Mouse (Mus musculus) heart, embryonic 13.5 days (tissue): ENCODE results near the gene Cpsf2. TPM values are rescaled to one million over a fixed set of nuclear protein-coding genes. Genes with fewer than 3 reads are reported as not detected.

Experiments
- ATAC-seq: fragments of 200-750 bp; cut with Nextera tagmentation; 2 replicates; pipeline ENCODE4 v1.8.0; 2017; ENCODE audit warnings: moderate TSS enrichment; ENCODE audit not compliant: insufficient number of reproducible peaks, low FRiP score, low TSS enrichment; ENCODE audit errors: extremely low read depth
- H3K27ac ChIP-seq: fragments of 300-500 bp; sonication (generic); replicated peaks from 2 replicates; pipeline ENCODE4 v1.5.1; 2015; ENCODE audit warnings: moderate library complexity, mild to moderate bottlenecking, inconsistent platforms
- H3K27me3 ChIP-seq: fragments of 300-500 bp; sonication (generic); replicated peaks from 2 replicates; pipeline ENCODE4 v1.6.1; 2015; ENCODE audit warnings: mild to moderate bottlenecking, inconsistent platforms
- H3K36me3 ChIP-seq: fragments of 300-500 bp; sonication (generic); 2 replicates; pipeline ENCODE4 v1.6.1; 2015; ENCODE audit warnings: mild to moderate bottlenecking, inconsistent platforms
- H3K4me1 ChIP-seq: fragments of 300-500 bp; sonication (generic); 2 replicates; pipeline ENCODE4 v1.6.1; 2015; ENCODE audit warnings: inconsistent platforms
- H3K4me2 ChIP-seq: fragments of 300-500 bp; sonication (generic); 2 replicates; pipeline ENCODE4 v1.6.1; 2015; ENCODE audit warnings: inconsistent platforms, mild to moderate bottlenecking, moderate library complexity
- H3K4me3 ChIP-seq: fragments of 300-500 bp; sonication (generic); 2 replicates; pipeline ENCODE4 v1.5.1; 2015; ENCODE audit warnings: moderate library complexity, mild to moderate bottlenecking, inconsistent platforms
- H3K9ac ChIP-seq: fragments of 300-500 bp; sonication (generic); 2 replicates; pipeline ENCODE4 v1.6.1; 2015; ENCODE audit warnings: inconsistent platforms, mild to moderate bottlenecking, moderate library complexity
- H3K9me3 ChIP-seq: fragments of 300-500 bp; sonication (generic); 2 replicates; pipeline ENCODE4 v1.6.1; 2016; ENCODE audit warnings: inconsistent platforms
- WGBS: fragments of 180-500 bp; shearing (Covaris S2); methylation state at CpG from one replicate; pipeline ENCODE4 v1.1.7; 2015; ENCODE audit warnings: mixed read lengths; 5-methylcytosine and 5-hydroxymethylcytosine counted together
- polyA plus RNA-seq: library from polyadenylated mRNA; unstranded; fragments of >200 nt; fragmentation: Nextera tagmentation; extraction: Ambion mirVana; gene quantifications from 2 replicates; pipeline ENCODE4 v1.2.1, GENCODE M21; 2015

Gene Cpsf2
- polyA plus RNA-seq, 1 experiment from 2014 or later = 19.4 TPM

DNA sequence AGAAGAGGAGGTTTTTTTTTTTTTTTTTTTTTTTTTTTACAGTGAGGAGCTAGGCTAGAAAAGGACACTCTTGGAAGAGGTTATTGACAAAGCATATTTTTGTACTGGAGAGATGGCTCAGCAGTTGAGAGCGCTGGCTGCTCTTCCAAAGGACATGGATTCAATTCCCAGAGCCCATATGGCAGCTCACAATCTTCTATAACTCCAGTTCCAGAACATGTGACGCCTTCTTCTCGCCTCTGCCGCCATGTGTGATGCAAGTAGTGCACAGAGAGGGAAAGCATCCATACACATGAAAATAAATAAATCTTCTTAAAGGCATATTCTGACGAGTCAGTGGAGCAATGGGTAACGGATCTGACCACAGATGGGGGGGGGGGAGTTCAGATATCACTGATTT, 46.1 kb downstream of the Cpsf2 start:
- Histone ChIP-seq H3K4me3 (no peak overlapping the region), H3K36me3 (no peaks in the 10 kb centered on the region), H3K4me2 (no peak overlapping the region), H3K27me3 (no peaks in the 10 kb centered on the region), H3K9ac (no peak overlapping the region), H3K27ac (no peak overlapping the region), H3K4me1 (no peaks in the 10 kb centered on the region), H3K9me3 (no peaks in the 10 kb centered on the region)
- WGBS = 80% methylated on average over 6 of the region's 6 CpGs
- no peak for ATAC-seq

DNA sequence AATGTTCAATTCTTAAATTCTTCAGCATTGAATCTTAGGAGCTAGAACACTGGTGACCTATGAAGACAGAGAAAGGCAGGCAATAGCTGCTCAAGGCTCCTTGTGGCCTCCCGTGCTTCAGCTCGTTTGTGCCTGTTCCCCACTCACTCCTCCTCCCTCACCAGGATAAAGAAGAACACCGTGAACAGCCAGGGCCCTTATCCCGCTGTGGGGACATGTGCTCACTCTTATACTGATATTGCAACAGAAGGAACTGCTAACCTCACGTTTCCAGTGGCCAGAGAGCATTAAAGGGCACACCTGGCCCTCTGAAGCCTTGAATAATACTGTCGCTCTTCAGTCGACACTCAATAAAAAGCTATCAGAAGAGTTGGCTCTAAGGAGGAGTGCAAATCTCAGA, 53.4 kb downstream of the Cpsf2 start:
- Histone ChIP-seq H3K27me3 (no peaks in the 10 kb centered on the region), H3K4me2 (no peak overlapping the region), H3K27ac (no peak overlapping the region), H3K36me3 (no peaks in the 10 kb centered on the region), H3K4me1 (no peaks in the 10 kb centered on the region), H3K9ac (no peak overlapping the region), H3K4me3 (no peak overlapping the region), H3K9me3 (no peaks in the 10 kb centered on the region)
- 41% methylated on average over 7 of the region's 7 CpGs for WGBS
- no peak for ATAC-seq

DNA sequence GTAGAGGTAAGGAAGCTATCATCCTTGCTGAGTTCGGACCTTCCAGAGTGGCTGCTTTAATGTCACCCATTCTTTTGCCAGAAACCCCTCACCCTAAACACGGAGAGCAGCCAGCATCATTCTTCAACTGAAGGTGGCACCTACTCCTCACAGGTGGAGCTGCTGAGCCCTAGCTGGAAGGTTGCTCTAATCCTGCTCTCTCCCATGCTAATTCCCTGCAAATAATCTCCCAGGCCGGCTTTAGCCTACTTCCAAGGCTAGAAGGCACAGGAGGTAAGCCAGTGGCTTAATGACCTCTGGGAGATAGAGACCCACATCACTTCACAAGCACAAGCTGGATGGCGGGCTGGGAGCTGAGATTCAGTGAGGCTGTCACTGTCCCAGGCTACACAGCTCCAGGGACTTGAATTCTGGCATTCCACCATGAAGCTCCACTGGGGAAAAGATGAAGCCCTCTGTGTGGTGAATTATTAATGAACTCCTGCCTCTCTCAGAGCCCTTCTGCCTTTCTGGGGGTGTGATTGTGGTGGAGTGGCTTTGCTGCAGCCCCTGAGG, 54.2 kb downstream of the Cpsf2 start:
- Histone ChIP-seq H3K27me3 (no peaks in the 10 kb centered on the region), H3K9ac (no peak overlapping the region), H3K9me3 (no peaks in the 10 kb centered on the region), H3K4me2 (no peak overlapping the region), H3K36me3 (no peaks in the 10 kb centered on the region), H3K27ac (no peak overlapping the region), H3K4me3 (no peak overlapping the region), H3K4me1 (no peaks in the 10 kb centered on the region)
- WGBS = 44% methylated on average over 4 of the region's 4 CpGs
- ATAC-seq = no peak

DNA sequence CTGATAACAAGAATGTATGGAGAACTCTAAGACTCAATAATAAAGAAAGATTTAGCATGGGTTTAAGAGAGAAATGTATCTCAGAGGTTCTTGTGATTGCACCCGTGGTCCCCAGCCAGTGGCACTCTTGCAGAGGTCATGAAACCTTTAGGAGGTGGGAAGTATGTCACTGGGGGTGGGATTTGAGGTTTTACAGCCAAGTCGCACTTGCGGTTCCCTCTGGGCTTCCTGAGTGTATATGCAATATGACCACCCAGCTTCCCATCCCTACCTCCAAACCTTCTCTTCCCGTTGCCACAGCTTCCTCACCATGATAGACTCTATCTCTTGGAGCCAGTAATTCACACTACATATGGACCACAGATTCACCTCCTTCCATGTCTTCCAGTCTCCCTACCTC, 59.1 kb downstream of the Cpsf2 start:
- H3K9ac ChIP-seq = no peak overlapping the region
- peaks cover 20% of the 10 kb centered on the region for H3K4me1 ChIP-seq
- WGBS = 74% methylated on average over 4 of the region's 4 CpGs
- no peak overlapping the region for H3K4me3 ChIP-seq
- no peak for ATAC-seq
- H3K27me3 ChIP-seq = no peaks in the 10 kb centered on the region
- no peak overlapping the region for H3K4me2 ChIP-seq
- no peaks in the 10 kb centered on the region for H3K36me3 ChIP-seq
- H3K27ac ChIP-seq = no peak overlapping the region
- H3K9me3 ChIP-seq = peaks cover 5% of the 10 kb centered on the region; the same call in 1 of the 2 replicates

DNA sequence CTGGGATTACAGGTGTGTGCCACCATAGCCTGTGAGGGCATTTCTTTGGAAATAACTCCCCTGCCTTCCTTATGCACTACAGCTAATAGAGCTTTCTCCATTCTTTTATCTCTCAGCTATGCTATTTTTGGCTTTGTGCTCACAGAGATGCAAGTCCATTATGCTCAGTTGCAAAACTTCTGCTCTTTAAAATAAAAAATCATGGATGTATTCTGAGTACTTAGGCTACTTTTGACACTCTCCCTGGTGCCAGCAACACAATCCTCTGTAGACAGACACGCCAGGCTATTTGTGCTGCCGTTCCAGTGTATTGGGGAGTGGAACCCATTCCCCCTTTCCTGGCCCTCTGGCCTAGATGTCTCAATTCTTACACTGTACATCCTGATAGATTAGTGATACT, 64.1 kb downstream of the Cpsf2 start:
- H3K27me3 ChIP-seq = no peaks in the 10 kb centered on the region
- no peaks in the 10 kb centered on the region for H3K36me3 ChIP-seq
- H3K9ac ChIP-seq = no peak overlapping the region
- WGBS = 69% methylated on average over 2 of the region's 2 CpGs
- no peak overlapping the region for H3K4me2 ChIP-seq
- H3K4me3 ChIP-seq = no peak overlapping the region
- H3K4me1 ChIP-seq = peaks cover 62% of the 10 kb centered on the region
- H3K27ac ChIP-seq = 0 out of 2 replicates have a peak overlapping the region, but pooled peaks have one; percentile 57
- peaks cover 5% of the 10 kb centered on the region; the same call in 1 of the 2 replicates for H3K9me3 ChIP-seq
- ATAC-seq = no peak

DNA sequence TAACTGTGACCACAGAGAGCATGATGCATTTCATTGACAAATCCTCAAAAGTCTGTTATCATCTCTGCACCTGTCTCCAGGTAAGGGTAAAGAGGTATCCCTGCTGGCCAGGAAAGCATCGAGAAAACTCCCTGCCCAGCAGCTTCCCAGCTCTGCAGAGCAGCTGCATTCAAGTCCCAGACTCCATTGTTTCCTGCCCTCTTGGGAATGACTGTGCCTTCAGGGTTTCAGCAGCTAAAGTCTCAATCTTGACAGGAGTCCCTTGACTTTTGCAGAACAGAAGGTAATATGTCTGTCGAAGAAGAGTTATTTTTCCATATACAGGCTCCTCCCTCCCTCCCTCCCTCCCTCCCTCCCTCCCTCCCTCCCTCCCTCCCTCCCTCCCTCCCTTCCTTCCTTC, 65.9 kb downstream of the Cpsf2 start:
- WGBS = 41% methylated on average over 2 of the region's 2 CpGs
- no peak overlapping the region for H3K4me2 ChIP-seq
- no peaks in the 10 kb centered on the region for H3K36me3 ChIP-seq
- ATAC-seq = no peak
- H3K27me3 ChIP-seq = no peaks in the 10 kb centered on the region
- no peak overlapping the region for H3K9ac ChIP-seq
- peaks cover 64% of the 10 kb centered on the region for H3K4me1 ChIP-seq
- no peak overlapping the region for H3K27ac ChIP-seq
- no peaks in the 10 kb centered on the region for H3K9me3 ChIP-seq
- no peak overlapping the region for H3K4me3 ChIP-seq

DNA sequence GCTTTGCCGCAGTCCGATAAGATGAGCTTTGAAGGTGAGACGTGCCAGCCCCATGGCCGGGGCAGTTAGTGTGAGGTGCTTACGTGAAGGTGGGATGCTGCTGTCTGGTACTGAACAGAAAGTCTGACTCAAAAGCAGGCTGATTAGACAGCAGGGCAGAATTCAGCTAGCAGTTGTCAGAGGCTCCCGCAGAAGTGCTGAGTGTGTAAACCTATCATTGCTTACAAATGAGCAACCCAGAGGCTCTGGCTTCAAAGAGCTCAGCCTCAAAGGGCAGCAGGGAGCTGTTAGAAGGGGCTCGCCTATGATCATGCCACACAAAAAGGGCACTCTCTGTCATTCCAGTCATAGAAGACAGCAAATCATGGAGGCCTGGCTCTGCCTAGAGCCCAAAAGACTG, 66.5 kb downstream of the Cpsf2 start:
- Histone ChIP-seq H3K27ac (no peak overlapping the region), H3K4me3 (no peak overlapping the region), H3K9ac (no peak overlapping the region), H3K4me2 (no peak overlapping the region), H3K9me3 (no peaks in the 10 kb centered on the region), H3K27me3 (no peaks in the 10 kb centered on the region), H3K4me1 (peaks cover 64% of the 10 kb centered on the region), H3K36me3 (no peaks in the 10 kb centered on the region)
- no peak for ATAC-seq
- 41% methylated on average over 7 of the region's 7 CpGs for WGBS

DNA sequence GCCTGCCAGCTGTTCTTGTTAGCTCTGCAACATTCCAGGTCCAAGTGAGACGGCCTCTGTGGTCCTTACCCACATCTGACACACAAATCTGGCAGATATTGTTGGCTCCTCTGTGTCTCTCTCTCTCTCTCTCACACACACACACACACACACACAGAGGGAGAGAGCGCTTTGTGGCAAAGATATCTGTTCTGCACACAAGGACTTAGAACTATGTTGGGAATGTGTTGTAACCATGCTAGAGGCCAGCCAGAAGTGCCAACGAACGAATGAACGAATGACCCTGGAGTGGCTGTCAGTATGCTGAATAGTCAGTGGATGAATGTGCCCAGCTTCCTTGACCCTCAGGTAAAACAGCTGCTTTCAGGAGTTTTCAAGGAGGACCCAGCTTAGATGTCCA, 68.1 kb downstream of the Cpsf2 start:
- peaks cover 55% of the 10 kb centered on the region for H3K4me1 ChIP-seq

DNA sequence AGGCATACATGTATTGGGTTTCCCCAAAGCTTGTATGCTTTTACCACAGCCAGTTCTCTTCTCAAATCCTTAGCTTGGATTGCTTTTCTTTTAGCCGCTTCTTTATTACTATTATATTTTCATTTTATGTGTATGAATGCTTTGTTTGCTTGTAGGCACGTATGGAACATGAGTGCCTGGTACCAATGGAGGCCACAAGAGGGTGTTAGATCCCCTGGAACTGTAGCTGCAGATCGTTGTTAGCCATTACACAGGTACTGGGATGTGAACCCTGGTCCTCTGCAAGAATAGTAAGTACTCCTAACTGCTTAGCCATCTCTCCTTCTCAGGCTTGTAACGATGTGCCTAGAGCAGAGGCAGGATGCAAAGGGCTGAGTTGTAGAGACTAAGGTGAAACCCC, 78.4 kb downstream of the Cpsf2 start:
- Histone ChIP-seq H3K9ac (no peak overlapping the region), H3K27me3 (no peaks in the 10 kb centered on the region), H3K27ac (no peak overlapping the region), H3K4me2 (no peak overlapping the region), H3K36me3 (no peaks in the 10 kb centered on the region), H3K4me1 (no peaks in the 10 kb centered on the region), H3K4me3 (no peak overlapping the region), H3K9me3 (no peaks in the 10 kb centered on the region)
- ATAC-seq = no peak
- 76% methylated on average over 4 of the region's 4 CpGs for WGBS

More for the DNA sequence above, 68.1 kb downstream of the Cpsf2 start:
- Histone ChIP-seq H3K27me3 (no peaks in the 10 kb centered on the region), H3K36me3 (no peaks in the 10 kb centered on the region), H3K9ac (no peak overlapping the region), H3K4me2 (peak overlapping the region; percentile 16; the same call in 1 of the 2 replicates), H3K27ac (peak overlapping the region; percentile 65), H3K9me3 (no peaks in the 10 kb centered on the region), H3K4me3 (no peak overlapping the region)
- 29% methylated on average over 5 of the region's 5 CpGs for WGBS
- no peak for ATAC-seq

DNA sequence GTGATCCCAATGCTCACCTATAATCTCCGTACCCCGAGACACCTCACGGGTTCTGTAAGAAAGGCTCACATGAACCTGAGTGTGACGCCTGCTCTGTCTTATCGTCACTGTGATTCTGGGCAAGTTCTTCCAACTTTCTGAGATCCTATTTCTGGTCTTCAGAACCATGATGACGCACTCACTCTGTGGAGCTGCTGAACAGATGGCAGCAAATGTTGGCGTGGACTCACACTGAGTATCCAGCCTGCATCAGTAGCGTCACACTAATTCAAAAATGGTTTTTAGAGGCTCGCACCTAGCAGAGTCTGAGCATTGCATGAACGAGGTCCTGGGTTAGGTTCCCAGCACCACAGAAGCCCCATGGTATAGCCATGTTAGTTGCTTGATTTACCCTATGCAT, 80.0 kb downstream of the Cpsf2 start:
- Histone ChIP-seq H3K27me3 (no peaks in the 10 kb centered on the region), H3K9me3 (no peaks in the 10 kb centered on the region), H3K4me2 (no peak overlapping the region), H3K4me3 (no peak overlapping the region), H3K36me3 (no peaks in the 10 kb centered on the region), H3K4me1 (peaks cover 4% of the 10 kb centered on the region; the same call in 1 of the 2 replicates), H3K9ac (no peak overlapping the region), H3K27ac (no peak overlapping the region)
- WGBS = 87% methylated on average over 10 of the region's 10 CpGs
- no peak for ATAC-seq
